Mouse (Mus musculus): ENCODE data around the gene Pigo.

DNA sequence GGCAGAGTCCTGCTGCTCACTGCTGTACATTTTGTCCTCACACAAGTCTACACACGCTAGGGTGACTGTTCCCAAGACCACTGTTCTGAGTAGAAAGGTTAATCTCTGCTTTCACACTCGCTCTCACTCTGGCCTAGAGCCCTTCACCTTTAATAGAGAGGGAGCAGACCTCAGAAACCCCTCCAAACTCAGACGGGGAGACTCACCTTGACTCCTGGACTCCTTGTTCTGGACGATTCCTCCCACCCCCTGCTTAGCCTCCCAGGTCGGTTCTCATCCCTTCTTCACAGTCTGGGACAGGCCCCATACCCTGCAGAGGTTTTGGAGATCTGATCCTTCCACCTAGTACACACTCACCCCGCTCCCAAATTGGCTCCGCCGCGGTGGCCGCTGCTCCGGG, 14.0 kb upstream of the Pigo start:
- no peak for TF ChIP-seq CTCF (IDR thresholded peaks at IDR 0.05; ENCODE audit: borderline replicate concordance, insufficient read depth, low read depth, low read length)
- TF ChIP-seq POLR2A (IDR thresholded peaks at IDR 0.05; ENCODE audit: borderline replicate concordance, insufficient read depth, low read length), result no peak

All from cerebellum, adult 2 months (tissue).